Mouse (Mus musculus) forebrain, embryonic 12.5 days (tissue): ENCODE data around the gene Gsx1. TPM values are rescaled to one million over a fixed set of nuclear protein-coding genes. Genes with fewer than 3 reads are reported as not detected.
A peak's percentile ranks its signal among the peaks of the same experiment; 100 is the strongest.

Source experiments
- ATAC-seq: fragments of 200-750 bp; cut with Nextera tagmentation; 2 replicates; pipeline ENCODE4 v1.8.0; 2017; ENCODE audit warnings: moderate TSS enrichment; ENCODE audit not compliant: low FRiP score
- H3K27ac ChIP-seq: fragments of 300-500 bp; sonication (generic); 2 replicates; pipeline ENCODE4 v1.5.1; 2016; ENCODE audit warnings: mild to moderate bottlenecking
- H3K27me3 ChIP-seq: fragments of 300-500 bp; sonication (generic); 2 replicates; pipeline ENCODE4 v1.6.1; 2016; ENCODE audit warnings: mild to moderate bottlenecking
- H3K36me3 ChIP-seq: fragments of 300-500 bp; sonication (generic); replicated peaks from 2 replicates; pipeline ENCODE4 v1.6.1; 2016; ENCODE audit warnings: mild to moderate bottlenecking
- H3K4me1 ChIP-seq: fragments of 300-500 bp; sonication (generic); 2 replicates; pipeline ENCODE4 v1.6.1; 2016
- H3K4me2 ChIP-seq: fragments of 300-500 bp; sonication (generic); 2 replicates; pipeline ENCODE4 v1.6.1; 2016; ENCODE audit warnings: mild to moderate bottlenecking, moderate library complexity
- H3K4me3 ChIP-seq: fragments of 300-500 bp; sonication (generic); replicated peaks from 2 replicates; pipeline ENCODE4 v1.5.1; 2016; ENCODE audit warnings: mild to moderate bottlenecking
- H3K9ac ChIP-seq: fragments of 300-500 bp; sonication (generic); 2 replicates; pipeline ENCODE4 v1.6.1; 2016; ENCODE audit warnings: mild to moderate bottlenecking
- H3K9me3 ChIP-seq: fragments of 300-500 bp; sonication (generic); 2 replicates; pipeline ENCODE4 v1.6.1; 2016
- WGBS: fragments of 180-500 bp; shearing (Covaris S2); methylation state at CpG from one replicate; pipeline ENCODE4 v1.1.7; 2016; 5-methylcytosine and 5-hydroxymethylcytosine counted together
- polyA plus RNA-seq: library from polyadenylated mRNA; unstranded; fragments of >200 nt; fragmentation: Nextera tagmentation; extraction: Ambion mirVana; gene quantifications from 2 replicates; pipeline ENCODE4 v1.2.1, GENCODE M21; 2016

Gsx1 gene
- polyA plus RNA-seq, 1 experiment from 2014 or later = 8.6 TPM

DNA sequence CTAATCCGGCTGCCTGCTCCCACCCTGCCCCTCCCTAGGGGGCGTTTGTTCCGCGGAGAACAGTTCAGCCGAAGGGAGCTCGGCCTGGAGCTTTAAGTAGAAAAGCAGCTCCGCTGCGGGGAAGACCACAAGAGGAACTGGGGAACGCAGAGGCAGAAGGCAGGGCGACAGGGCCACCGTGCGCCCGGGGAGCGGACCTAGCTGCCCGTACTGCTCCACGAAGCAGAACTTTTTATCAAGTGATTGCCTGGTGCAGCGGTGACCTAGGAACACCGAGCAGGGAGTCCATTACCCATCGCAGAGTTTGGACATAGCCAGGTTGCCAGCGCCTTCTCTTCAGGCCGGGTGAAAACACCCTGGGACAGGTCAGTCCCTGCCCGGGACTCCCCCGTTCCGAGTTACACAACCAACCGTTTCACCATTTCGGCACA lies 2.5 kb upstream of the Gsx1 start:
- WGBS = 0% methylated on average over 24 of the region's 26 CpGs
- Histone ChIP-seq H3K27me3 (peaks cover 97% of the 10 kb centered on the region), H3K4me2 (peak overlapping the region; percentile 65), H3K4me1 (peaks cover 45% of the 10 kb centered on the region), H3K4me3 (peak overlapping the region; percentile 43), H3K36me3 (no peaks in the 10 kb centered on the region), H3K9ac (no peak overlapping the region), H3K27ac (no peak overlapping the region), H3K9me3 (peaks cover 6% of the 10 kb centered on the region)
- ATAC-seq = no peak

- no peak overlapping the region for H3K9ac ChIP-seq
Measured at GRCm38 (mm10) chr5:147186781-147187551, 1.5 kb upstream of the Gsx1 start.

GRCm38 (mm10) chr5:147187552-147188170 lies 835 bp upstream of the Gsx1 start:
- H3K36me3 ChIP-seq = no peaks in the 10 kb centered on the region
- H3K9ac ChIP-seq = no peak overlapping the region
- peaks cover 45% of the 10 kb centered on the region for H3K4me1 ChIP-seq
- H3K4me2 ChIP-seq = peak overlapping the region; percentile 65
- peak overlapping the region; percentile 43 for H3K4me3 ChIP-seq
- 2% methylated on average over 25 of the region's 25 CpGs for WGBS
- no peak overlapping the region for H3K27ac ChIP-seq
- H3K27me3 ChIP-seq = peaks cover 99% of the 10 kb centered on the region
- peaks cover 6% of the 10 kb centered on the region for H3K9me3 ChIP-seq
- no peak for ATAC-seq

More at GRCm38 (mm10) chr5:147186781-147187551, 1.5 kb upstream of the Gsx1 start:
- peaks cover 45% of the 10 kb centered on the region for H3K4me1 ChIP-seq
- peak; percentile 31 for ATAC-seq
- H3K9me3 ChIP-seq = peaks cover 6% of the 10 kb centered on the region
- H3K27me3 ChIP-seq = peaks cover 99% of the 10 kb centered on the region
- WGBS = under 1% methylated on average over 37 of the region's 37 CpGs
- H3K4me2 ChIP-seq = peak overlapping the region; percentile 65
- no peaks in the 10 kb centered on the region for H3K36me3 ChIP-seq
- peak overlapping the region; percentile 43 for H3K4me3 ChIP-seq
- H3K27ac ChIP-seq = no peak overlapping the region

GRCm38 (mm10) chr5:147189156-147189555 lies 660 bp downstream of the Gsx1 start:
- Histone ChIP-seq H3K4me2 (peak overlapping the region; percentile 65), H3K4me3 (peak overlapping the region; percentile 43), H3K9me3 (no peaks in the 10 kb centered on the region), H3K27ac (0 out of 2 replicates have a peak overlapping the region, but pooled peaks have one; percentile 13), H3K9ac (peak overlapping the region; percentile 48), H3K27me3 (peaks cover 98% of the 10 kb centered on the region), H3K4me1 (peaks cover 45% of the 10 kb centered on the region), H3K36me3 (no peaks in the 10 kb centered on the region)
- ATAC-seq = no peak
- 0% methylated on average over 28 of the region's 28 CpGs for WGBS

DNA sequence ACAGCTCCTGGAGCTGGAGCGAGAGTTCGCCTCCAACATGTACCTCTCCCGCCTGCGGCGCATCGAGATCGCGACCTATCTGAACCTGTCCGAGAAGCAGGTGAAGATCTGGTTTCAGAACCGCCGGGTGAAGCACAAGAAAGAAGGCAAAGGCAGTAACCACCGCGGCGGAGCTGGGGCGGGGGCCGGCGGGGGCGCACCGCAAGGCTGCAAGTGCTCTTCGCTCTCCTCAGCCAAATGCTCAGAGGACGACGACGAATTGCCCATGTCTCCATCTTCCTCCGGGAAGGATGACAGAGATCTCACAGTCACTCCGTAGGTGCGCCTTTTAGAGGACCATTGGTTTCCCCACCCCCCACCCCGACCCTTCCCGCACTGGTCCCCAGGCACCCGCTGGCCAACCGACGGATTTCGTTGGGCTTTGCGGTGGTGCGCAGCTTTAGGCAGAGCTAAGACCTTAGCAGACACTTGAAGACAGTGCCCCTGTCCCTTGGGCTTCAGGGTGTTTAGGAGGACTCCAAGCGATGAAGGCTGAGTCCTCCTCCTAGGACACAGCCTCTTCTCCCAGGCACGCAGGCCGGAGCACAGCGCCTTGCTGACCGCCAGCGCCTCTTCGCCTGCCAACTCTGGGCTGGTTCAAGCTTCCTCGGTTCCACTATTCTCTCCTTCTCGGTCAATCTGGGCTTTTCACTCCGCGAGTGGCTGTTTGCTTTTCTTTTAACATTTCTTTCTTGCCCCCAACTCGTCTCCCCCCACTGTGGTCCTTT lies 1.5 kb downstream of the Gsx1 start:
- H3K4me3 ChIP-seq = peak overlapping the region; percentile 43
- no peak for ATAC-seq
- H3K27ac ChIP-seq = no peak overlapping the region
- 1% methylated on average over 46 of the region's 46 CpGs for WGBS
- peak overlapping the region; percentile 65 for H3K4me2 ChIP-seq
- 0 out of 2 replicates have a peak overlapping the region, but pooled peaks have one; percentile 29 for H3K9ac ChIP-seq
- peaks cover 97% of the 10 kb centered on the region for H3K27me3 ChIP-seq
- peaks cover 45% of the 10 kb centered on the region for H3K4me1 ChIP-seq
- no peaks in the 10 kb centered on the region for H3K36me3 ChIP-seq
- no peaks in the 10 kb centered on the region for H3K9me3 ChIP-seq

DNA sequence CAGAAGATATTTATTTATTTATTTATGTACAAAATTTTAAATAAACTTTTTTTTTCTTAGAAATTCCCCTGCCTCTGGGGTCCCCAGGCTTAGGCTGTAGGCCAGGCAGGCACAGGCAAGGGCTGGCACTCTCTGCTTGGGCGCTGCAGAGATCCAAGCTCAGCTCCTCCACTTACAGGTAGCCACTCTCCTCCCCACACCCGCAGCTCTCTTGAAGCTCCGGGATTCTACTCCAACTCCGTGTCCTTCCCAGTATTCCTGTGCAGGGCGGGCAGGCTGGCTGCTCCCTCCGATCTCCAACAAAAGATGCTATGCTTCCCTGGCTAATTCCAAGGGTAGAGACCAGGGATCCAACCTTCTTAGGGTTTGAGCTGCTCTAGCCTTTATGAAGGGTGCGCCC lies 2.4 kb downstream of the Gsx1 start:
- no peak for ATAC-seq
- Histone ChIP-seq H3K9ac (no peak overlapping the region), H3K4me3 (no peak overlapping the region), H3K9me3 (no peaks in the 10 kb centered on the region), H3K27me3 (peaks cover 96% of the 10 kb centered on the region), H3K36me3 (no peaks in the 10 kb centered on the region), H3K4me1 (peaks cover 38% of the 10 kb centered on the region), H3K4me2 (peak overlapping the region; percentile 8), H3K27ac (no peak overlapping the region)
- WGBS = 0% methylated on average over 7 of the region's 7 CpGs

GRCm38 (mm10) chr5:147191801-147192575 lies 3.5 kb downstream of the Gsx1 start:
- Histone ChIP-seq H3K4me3 (0 out of 2 replicates have a peak overlapping the region, but pooled peaks have one; percentile 0), H3K9me3 (no peaks in the 10 kb centered on the region), H3K27me3 (peaks cover 96% of the 10 kb centered on the region), H3K27ac (no peak overlapping the region), H3K4me2 (no peak overlapping the region), H3K9ac (no peak overlapping the region), H3K4me1 (peaks cover 27% of the 10 kb centered on the region), H3K36me3 (no peaks in the 10 kb centered on the region)
- ATAC-seq = no peak
- 2% methylated on average over 24 of the region's 24 CpGs for WGBS

GRCm38 (mm10) chr5:147192576-147192960 lies 4.1 kb downstream of the Gsx1 start:
- Histone ChIP-seq H3K36me3 (no peaks in the 10 kb centered on the region), H3K9ac (no peak overlapping the region), H3K4me1 (peaks cover 22% of the 10 kb centered on the region), H3K27me3 (peaks cover 96% of the 10 kb centered on the region), H3K4me3 (no peak overlapping the region), H3K27ac (no peak overlapping the region), H3K9me3 (no peaks in the 10 kb centered on the region), H3K4me2 (no peak overlapping the region)
- 4% methylated on average over 9 of the region's 9 CpGs for WGBS
- ATAC-seq = no peak

DNA sequence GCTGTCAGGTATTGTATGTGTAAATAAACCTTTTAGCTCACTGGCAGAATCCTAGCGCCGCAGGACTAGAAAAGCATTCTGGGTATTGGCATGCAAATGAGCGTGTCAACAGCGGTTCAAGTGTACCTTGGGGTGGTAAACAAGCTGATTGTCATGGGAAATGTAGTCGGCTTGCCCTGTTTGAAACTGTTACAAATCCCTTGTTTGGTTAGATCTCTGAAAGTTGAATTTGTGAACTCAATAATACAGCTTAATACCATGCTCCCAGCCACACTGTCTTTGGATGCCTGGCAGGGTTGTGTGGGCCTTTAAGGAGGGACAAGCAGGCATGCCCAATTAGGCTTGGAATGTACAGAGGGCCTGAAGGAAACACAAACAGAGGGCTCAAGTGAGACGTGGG lies 16.4 kb downstream of the Gsx1 start:
- WGBS = 3% methylated on average over 6 of the region's 6 CpGs
- peaks cover 4% of the 10 kb centered on the region for H3K9me3 ChIP-seq
- ATAC-seq = peak; percentile 51; the same call in 1 of the 2 replicates
- H3K4me2 ChIP-seq = peak overlapping the region; percentile 25; the same call in 1 of the 2 replicates
- H3K4me1 ChIP-seq = peaks cover 11% of the 10 kb centered on the region
- H3K36me3 ChIP-seq = no peaks in the 10 kb centered on the region
- H3K27me3 ChIP-seq = peaks cover 61% of the 10 kb centered on the region
- H3K4me3 ChIP-seq = no peak overlapping the region
- H3K27ac ChIP-seq = no peak overlapping the region
- H3K9ac ChIP-seq = no peak overlapping the region

- WGBS = 94% methylated on average over 20 of the region's 20 CpGs
Measured at GRCm38 (mm10) chr5:147207852-147208251, 19.4 kb downstream of the Gsx1 start.

GRCm38 (mm10) chr5:147208471-147208870 lies 20.0 kb downstream of the Gsx1 start:
- Histone ChIP-seq H3K36me3 (no peaks in the 10 kb centered on the region), H3K27me3 (peaks cover 68% of the 10 kb centered on the region), H3K27ac (no peak overlapping the region), H3K9ac (no peak overlapping the region), H3K9me3 (peaks cover 4% of the 10 kb centered on the region), H3K4me3 (no peak overlapping the region), H3K4me2 (no peak overlapping the region), H3K4me1 (peaks cover 11% of the 10 kb centered on the region)
- ATAC-seq = no peak
- WGBS = 75% methylated on average over 2 of the region's 2 CpGs

More at GRCm38 (mm10) chr5:147207852-147208251, 19.4 kb downstream of the Gsx1 start:
- no peak overlapping the region for H3K4me2 ChIP-seq
- no peak for ATAC-seq
- peaks cover 11% of the 10 kb centered on the region for H3K4me1 ChIP-seq
- peaks cover 4% of the 10 kb centered on the region for H3K9me3 ChIP-seq
- peaks cover 66% of the 10 kb centered on the region for H3K27me3 ChIP-seq
- H3K36me3 ChIP-seq = no peaks in the 10 kb centered on the region
- H3K9ac ChIP-seq = no peak overlapping the region
- no peak overlapping the region for H3K27ac ChIP-seq
- H3K4me3 ChIP-seq = no peak overlapping the region
